Mouse (Mus musculus) embryonic facial prominence, embryonic 10.5 days (tissue): ENCODE data around the gene Dppa4. TPM values are rescaled to one million over a fixed set of nuclear protein-coding genes. Genes with fewer than 3 reads are reported as not detected.

Experiments
- DNase-seq: peaks from one replicate; pipeline ENCODE4 v3.0.0-alpha.2; 2017; ENCODE audit warnings: low spot score
- H3K27ac ChIP-seq: fragments of 300-500 bp; sonication (generic); replicated peaks from 2 replicates; pipeline ENCODE4 v1.5.1; 2016; ENCODE audit warnings: mild to moderate bottlenecking
- H3K27me3 ChIP-seq: fragments of 300-500 bp; sonication (generic); replicated peaks from 2 replicates; pipeline ENCODE4 v1.6.1; 2016; ENCODE audit warnings: low read depth, mild to moderate bottlenecking; ENCODE audit not compliant: poor library complexity, severe bottlenecking
- H3K36me3 ChIP-seq: fragments of 300-500 bp; sonication (generic); replicated peaks from 2 replicates; pipeline ENCODE4 v1.6.1; 2016; ENCODE audit warnings: mild to moderate bottlenecking, moderate library complexity
- H3K4me1 ChIP-seq: fragments of 300-500 bp; sonication (generic); 2 replicates; pipeline ENCODE4 v1.6.1; 2016
- H3K4me3 ChIP-seq: fragments of 300-500 bp; sonication (generic); 2 replicates; pipeline ENCODE4 v1.5.1; 2016; ENCODE audit warnings: mild to moderate bottlenecking, moderate library complexity
- H3K9me3 ChIP-seq: fragments of 300-500 bp; sonication (generic); 2 replicates; pipeline ENCODE4 v1.6.1; 2016; ENCODE audit warnings: mild to moderate bottlenecking
- WGBS: fragments of 180-500 bp; shearing (Covaris S2); methylation state at CpG from one replicate; pipeline ENCODE4 v1.1.7; 2016; 5-methylcytosine and 5-hydroxymethylcytosine counted together
- polyA plus RNA-seq: library from polyadenylated mRNA; unstranded; fragments of >200 nt; fragmentation: Nextera tagmentation; extraction: Ambion mirVana; gene quantifications from 2 replicates; pipeline ENCODE4 v1.2.1, GENCODE M21; 2016

Dppa4 gene
- polyA plus RNA-seq, 1 experiment from 2014 or later, result not detected

DNA sequence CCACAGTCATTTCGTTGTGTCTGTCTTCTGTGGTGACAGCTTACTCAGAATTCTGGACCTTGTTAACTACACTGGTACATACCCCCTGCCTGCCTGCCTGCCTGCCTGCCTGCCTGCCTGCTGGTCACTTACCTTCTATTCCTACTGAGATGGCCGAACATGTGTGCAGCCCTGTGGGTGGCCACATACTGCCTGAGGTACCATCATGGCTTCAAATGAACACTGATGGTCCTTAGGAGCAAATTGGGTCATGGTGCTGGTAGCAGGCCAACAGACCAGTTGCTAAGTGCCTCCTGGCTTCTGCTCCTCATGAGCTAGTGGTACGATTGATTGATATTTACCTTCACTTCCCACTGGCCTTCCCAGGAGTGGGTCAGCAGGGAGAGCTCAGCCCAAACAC, 48.3 kb downstream of the Dppa4 start:
- 85% methylated on average over 3 of the region's 3 CpGs for WGBS
- H3K27me3 ChIP-seq, result no peaks in the 10 kb centered on the region
- no peaks in the 10 kb centered on the region for H3K4me1 ChIP-seq
- H3K36me3 ChIP-seq, result no peaks in the 10 kb centered on the region
- no peak for DNase-seq
- H3K9me3 ChIP-seq, result no peaks in the 10 kb centered on the region
- no peak overlapping the region for H3K4me3 ChIP-seq
- H3K27ac ChIP-seq, result no peak overlapping the region

DNA sequence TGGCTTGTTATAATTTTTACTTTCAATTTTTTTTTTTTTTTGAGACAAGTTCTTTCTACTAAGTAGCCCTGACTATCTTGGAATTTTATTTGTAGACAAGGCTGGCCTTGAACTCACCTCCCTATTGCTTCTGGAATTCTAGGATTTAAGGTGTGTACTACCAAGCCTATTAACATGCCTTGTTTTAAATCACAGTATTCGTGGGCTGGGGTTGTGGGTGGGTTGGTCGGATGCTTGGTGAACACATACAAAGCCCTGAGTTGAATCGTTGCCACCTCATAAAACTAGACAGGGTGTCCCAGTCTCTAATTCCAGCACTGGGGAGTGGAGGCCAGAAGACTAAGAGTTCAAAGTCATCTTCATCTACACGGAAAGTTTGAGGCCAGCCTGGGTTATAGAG, 51.8 kb downstream of the Dppa4 start:
- no peaks in the 10 kb centered on the region for H3K4me1 ChIP-seq
- H3K27me3 ChIP-seq, result no peaks in the 10 kb centered on the region
- H3K27ac ChIP-seq, result no peak overlapping the region
- H3K36me3 ChIP-seq, result no peaks in the 10 kb centered on the region
- WGBS, result 93% methylated on average over 4 of the region's 4 CpGs
- H3K9me3 ChIP-seq, result no peaks in the 10 kb centered on the region
- H3K4me3 ChIP-seq, result no peak overlapping the region
- DNase-seq, result no peak

Other genes starting within 250 kb of the Dppa4 start
- not detected in 2 replicates for gene Dppa2, start 20.2 kb downstream of the Dppa4 start, polyA plus RNA-seq
- gene Gm5485, start 128.7 kb downstream of the Dppa4 start, polyA plus RNA-seq, result not detected in 2 replicates
- not detected in 2 replicates for gene Morc1, start 147.5 kb downstream of the Dppa4 start, polyA plus RNA-seq